Mouse (Mus musculus): Measurements from ENCODE around the gene Olfr1388.
A peak's percentile ranks its signal among the peaks of the same experiment; 100 is the strongest.
"Not testable (repeated sequence)": the region's sequence is repeated elsewhere in the genome, so short reads cannot be mapped to it uniquely, and the experiment has no call there.

Olfr1388 gene

DNA sequence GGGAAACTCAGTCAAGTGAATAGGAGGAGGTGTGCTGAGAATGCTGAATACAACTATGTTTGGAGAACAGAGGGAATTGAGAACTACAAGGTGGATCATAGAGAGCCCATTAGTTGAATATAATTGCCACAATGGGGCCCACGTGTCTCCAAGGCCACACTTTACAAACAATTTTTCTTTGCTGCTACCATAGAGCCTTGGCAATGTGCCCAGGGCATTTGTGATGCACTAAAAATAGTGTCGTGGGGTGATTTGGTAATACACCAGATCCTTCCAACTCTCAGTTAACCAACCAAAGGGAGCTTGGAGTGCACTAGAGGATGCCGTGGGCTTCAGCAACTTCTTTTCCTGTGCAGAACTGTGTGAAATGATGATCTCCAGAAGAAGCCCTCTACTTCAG lies at the start of gene Olfr1388:
Olfr1388 (plus strand) TSS at position 214 of the 400 bp plus-strand sequence.
- DNase-seq (ENCODE audit: extremely low read depth, insufficient read length, low spot score): no peak

DNA sequence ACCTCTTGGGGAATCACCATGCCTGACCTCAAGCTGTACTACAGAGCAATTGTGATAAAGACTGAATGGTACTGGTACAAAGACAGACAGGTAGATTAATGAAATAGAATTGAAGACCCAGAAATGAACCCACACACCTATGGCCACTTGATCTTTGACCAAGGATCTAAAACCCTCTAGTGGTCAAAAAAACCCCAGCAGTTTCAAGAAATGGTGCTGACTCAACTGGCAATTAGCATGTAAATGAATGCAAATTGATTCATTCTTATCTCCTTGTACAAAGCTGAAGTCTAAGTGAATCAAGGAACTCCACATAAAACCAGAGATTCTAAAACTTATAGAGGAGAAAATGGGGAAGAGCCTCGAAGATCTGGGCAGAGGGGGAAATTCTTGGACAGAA lies 43.7 kb upstream of the Olfr1388 start:
- not testable (repeated sequence) for DNase-seq (ENCODE audit: extremely low read depth, insufficient read length, low spot score)

DNA sequence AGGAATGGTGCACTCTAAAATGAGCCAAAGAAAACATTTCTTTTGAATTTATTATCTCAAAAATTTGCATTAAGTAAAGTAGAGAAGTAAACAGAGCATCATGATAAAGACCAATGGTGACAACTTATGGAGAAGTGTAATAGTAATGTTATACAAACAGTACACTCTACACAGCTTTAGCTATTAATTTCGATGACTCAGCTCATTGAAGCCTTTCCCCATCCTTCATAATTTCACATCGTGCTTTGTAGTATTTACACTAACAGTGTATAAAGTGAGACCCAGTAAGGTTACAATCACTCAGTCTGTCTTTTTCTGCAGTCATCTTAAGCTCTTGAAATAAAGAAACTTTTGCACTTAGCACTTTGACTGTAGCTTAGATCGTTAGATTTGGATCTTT lies 29.6 kb upstream of the Olfr1388 start:
- no peak for DNase-seq (ENCODE audit: extremely low read depth, insufficient read length, low spot score)

DNA sequence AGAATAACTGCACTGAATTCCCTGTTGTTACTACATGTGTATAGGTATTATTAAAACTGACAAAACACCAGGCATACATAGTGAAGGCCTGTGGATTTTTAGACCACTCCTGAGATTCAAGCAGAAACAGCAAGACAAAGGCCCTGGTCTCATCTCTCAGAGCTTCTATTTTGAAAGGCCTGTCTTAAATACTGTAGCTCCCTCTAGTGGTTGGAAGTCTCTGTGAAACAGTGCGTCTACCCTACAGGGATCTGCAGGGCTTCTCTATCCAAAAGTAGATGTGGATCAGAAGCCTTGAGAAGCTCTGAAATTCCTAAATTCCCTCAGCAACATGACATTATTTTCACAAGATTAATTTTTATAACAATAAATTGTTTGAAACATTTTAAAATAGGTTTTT lies 25.9 kb upstream of the Olfr1388 start:
- peak; percentile 10 for DNase-seq (ENCODE audit: extremely low read depth, insufficient read length, low spot score)

GRCm38 (mm10) chr11:49422767-49423166 lies 13.7 kb upstream of the Olfr1388 start, which contains the start of gene Olfr1389:
Gene Olfr1389 (plus strand): TSS chr11:49423067.
- DNase-seq (ENCODE audit: extremely low read depth, insufficient read length, low spot score): no peak

GRCm38 (mm10) chr11:49425257-49425927 lies 11.0 kb upstream of the Olfr1388 start:
- DNase-seq (ENCODE audit: extremely low read depth, insufficient read length, low spot score): no peak

DNA sequence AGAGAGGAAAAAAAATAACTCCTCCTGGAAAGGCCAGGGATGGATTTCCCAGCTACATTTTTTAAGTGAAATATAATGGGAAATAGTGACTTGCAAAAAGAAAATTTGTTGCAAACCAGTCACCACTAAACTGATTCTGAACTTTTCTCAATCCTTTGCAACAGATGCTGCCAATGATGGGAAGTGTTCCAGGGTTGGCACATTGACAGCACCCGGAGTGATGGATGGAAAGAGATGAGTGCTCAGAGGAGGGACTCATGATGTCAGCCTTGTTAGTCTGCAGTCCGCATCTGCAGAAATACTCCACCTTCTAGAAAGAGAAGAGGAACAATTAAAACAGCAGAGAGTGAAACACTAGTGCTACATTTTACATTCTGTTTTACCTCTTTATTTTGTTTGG lies 6.8 kb upstream of the Olfr1388 start:
- DNase-seq (ENCODE audit: extremely low read depth, insufficient read length, low spot score): no peak

DNA sequence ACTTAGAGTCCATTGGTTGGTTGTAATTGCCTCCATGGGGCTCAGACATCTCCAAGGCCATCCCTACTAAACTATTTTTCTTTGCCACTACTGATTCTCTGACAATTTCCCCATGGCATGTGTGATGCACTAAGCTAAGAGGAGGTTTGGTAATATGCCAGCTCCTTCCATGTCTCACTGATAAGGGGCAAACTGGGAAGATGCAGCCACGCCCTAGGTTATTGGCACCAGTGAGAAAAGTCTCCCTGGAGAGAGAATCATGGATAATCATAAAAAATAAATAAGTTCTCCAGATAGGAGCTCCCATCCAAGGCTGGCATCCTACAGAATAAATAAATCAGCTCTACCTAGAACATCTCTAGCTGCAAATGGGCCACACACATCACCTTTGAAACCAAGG lies 18.6 kb downstream of the Olfr1388 start, which contains the start of gene Olfr1387:
Olfr1387 (plus strand) TSS at position 301 of the 400 bp plus-strand sequence.
- no peak for DNase-seq (ENCODE audit: extremely low read depth, insufficient read length, low spot score)

GRCm38 (mm10) chr11:49464746-49465145 lies 28.3 kb downstream of the Olfr1388 start, which contains the start of gene Olfr1386:
Gene Olfr1386 (plus strand): TSS chr11:49465046.
- DNase-seq (ENCODE audit: extremely low read depth, insufficient read length, low spot score): not testable (repeated sequence)

DNA sequence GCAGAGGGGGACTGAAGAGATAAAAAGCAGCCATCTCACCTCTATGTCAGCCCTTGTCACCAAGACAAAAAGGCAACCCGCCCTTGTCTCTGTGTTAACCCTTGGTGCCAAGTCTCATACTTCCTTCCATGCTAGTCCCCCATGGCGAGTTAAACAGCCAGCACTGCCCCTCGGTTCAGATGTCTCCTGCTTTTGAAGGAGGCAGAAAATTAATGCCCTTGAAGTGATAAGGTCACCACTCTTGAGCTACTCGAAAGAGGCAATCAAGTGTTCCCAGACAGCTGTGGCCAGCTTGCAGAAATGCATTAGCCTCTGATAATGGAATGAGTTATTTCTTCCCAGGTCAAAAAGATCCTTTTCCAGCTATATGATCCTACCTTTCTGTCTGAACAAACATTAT lies 49.5 kb downstream of the Olfr1388 start:
- no peak for DNase-seq (ENCODE audit: extremely low read depth, insufficient read length, low spot score)

- not testable (repeated sequence) for DNase-seq (ENCODE audit: extremely low read depth, insufficient read length, low spot score)
Observed at GRCm38 (mm10) chr11:49488770-49489169, 52.3 kb downstream of the Olfr1388 start, which contains the start of gene Olfr1385. Gene Olfr1385 (plus strand): TSS chr11:49489070.

All from 3134 (cell line).